Comparison of ENCODE assay signal across 8 mouse cellular contexts in the genomic region with DNA sequence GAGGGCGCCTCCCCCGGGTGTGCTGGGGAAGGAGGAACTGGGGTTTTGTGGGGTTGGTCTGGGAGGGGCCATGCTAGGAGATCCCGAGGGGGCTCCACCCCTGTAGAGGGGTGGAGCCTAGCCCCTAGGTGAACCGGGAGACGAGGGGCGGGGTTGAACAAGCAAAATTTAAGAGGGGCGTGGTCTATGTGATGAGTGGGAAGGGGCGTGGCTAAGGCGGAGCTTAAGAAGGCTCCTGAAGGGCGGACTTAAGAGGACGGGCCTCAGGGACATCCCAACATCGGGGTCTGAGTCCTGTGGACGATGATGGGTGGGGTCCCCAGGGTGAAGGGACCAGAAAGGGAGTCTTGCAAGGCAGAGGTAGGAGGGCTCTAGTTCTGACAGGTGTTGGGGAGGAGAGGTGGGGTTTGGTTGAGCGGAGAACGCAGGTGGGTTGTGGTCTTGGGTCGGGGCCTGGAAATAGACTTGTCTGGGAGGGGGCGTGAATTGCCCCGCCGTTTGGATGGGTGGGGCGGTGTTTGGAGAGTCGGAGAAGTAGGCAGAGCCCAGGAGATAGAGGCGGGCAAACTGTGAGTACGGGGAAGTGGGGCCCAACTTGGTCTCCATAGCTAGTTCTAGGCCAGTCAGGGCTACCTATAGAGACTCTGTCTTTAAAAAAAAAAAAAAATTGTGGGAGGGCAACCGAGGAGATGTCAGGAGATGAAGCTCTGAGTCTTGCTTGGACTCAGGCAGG. TPM values are rescaled to one million over a fixed set of nuclear protein-coding genes. Genes with fewer than 3 reads are reported as not detected.
DNase-seq lines count a peak whose midpoint lies in the region; ATAC-seq lines count a peak whose summit lies in the region.

No protein-coding gene starts in this region.

- DNase-seq in left cerebral cortex, postnatal 4 days: peak; percentile 28
- no peak for DNase-seq in left cerebral cortex, adult 18-20 months (ENCODE audit: low spot score in 2 of 2)
- peak; percentile 45 to 65 for DNase-seq in heart, postnatal 14 days
- DNase-seq in kidney, postnatal 4 days: peak; percentile 88 to 91
- peak; percentile 59 for DNase-seq in mesoderm, embryonic 11.5 days (ENCODE audit: low read depth, low spot score)
- peak; percentile 75 to 82 for DNase-seq in spleen, postnatal 4 days (ENCODE audit: low spot score in 2 of 2)
- DNase-seq in frontal cortex, postnatal 14 days (ENCODE audit: low spot score in 2 of 2): no peak

- H3K4me3 ChIP-seq in embryonic facial prominence, embryonic 12.5 days: peak overlapping the region; percentile 33

- WGBS in embryonic facial prominence, embryonic 12.5 days: 2% methylated on average over 23 of the region's 24 CpGs

- H3K9ac ChIP-seq in embryonic facial prominence, embryonic 12.5 days: no peak overlapping the region

- intact Hi-C loops in left cerebral cortex, postnatal 4 days (cut with DNase I): no loop called here
- intact Hi-C loops in heart, postnatal 14 days (cut with DNase I): no loop called here

- peaks cover 7% of the 10 kb centered on the region; the same call in 1 of the 2 replicates for H3K4me1 ChIP-seq in embryonic facial prominence, embryonic 12.5 days

- no peaks in the 10 kb centered on the region for H3K9me3 ChIP-seq in embryonic facial prominence, embryonic 12.5 days

- H3K4me2 ChIP-seq in embryonic facial prominence, embryonic 12.5 days (replicated peaks): peak overlapping the region; percentile 50

- ATAC-seq in embryonic facial prominence, embryonic 12.5 days (ENCODE audit: insufficient number of reproducible peaks, insufficient read depth, low FRiP score, low TSS enrichment): no peak

- peaks cover 81% of the 10 kb centered on the region for H3K27me3 ChIP-seq in embryonic facial prominence, embryonic 12.5 days

- no peaks in the 10 kb centered on the region for H3K36me3 ChIP-seq in embryonic facial prominence, embryonic 12.5 days

- H3K27ac ChIP-seq in embryonic facial prominence, embryonic 12.5 days: no peak overlapping the region

RNA-seq across cellular contexts. Expression of gene Tmem221, which starts 0.5 kb away (rescaled TPM):
- total RNA-seq in left cerebral cortex, postnatal 4 days (2021): not detected
- total RNA-seq in left cerebral cortex, adult 18-20 months (2021): under 1 TPM; 0.21 to 0.23 TPM
- 0.23 and 1.1 TPM in 2 replicates for polyA plus RNA-seq in embryonic facial prominence, embryonic 12.5 days (2016; fragmentation: Nextera tagmentation; extraction: Ambion mirVana)
- under 1 TPM; 0.17 to 0.22 TPM for total RNA-seq in heart, postnatal 14 days (2021)

RNA-seq across cellular contexts. Expression of gene Nxnl1, which starts 7.3 kb away (rescaled TPM):
- not detected for total RNA-seq in left cerebral cortex, postnatal 4 days (2021)
- total RNA-seq in left cerebral cortex, adult 18-20 months (2021): under 1 TPM in 1 of 2 experiments, not detected in 1; 0.26 TPM
- not detected in 2 replicates for polyA plus RNA-seq in embryonic facial prominence, embryonic 12.5 days (2016; fragmentation: Nextera tagmentation; extraction: Ambion mirVana)
- under 1 TPM; 0.10 to 0.17 TPM for total RNA-seq in heart, postnatal 14 days (2021)

RNA-seq across cellular contexts. Expression of gene Slc27a1, which starts 9.6 kb away (rescaled TPM):
- 10 to 100 TPM; 60.5 to 71.1 TPM for total RNA-seq in left cerebral cortex, postnatal 4 days (2021)
- total RNA-seq in left cerebral cortex, adult 18-20 months (2021): 100 to 1,000 TPM in 1 of 2 experiments, 10 to 100 TPM in 1; 86.2 to 100 TPM
- 48.4 and 48.6 TPM in 2 replicates for polyA plus RNA-seq in embryonic facial prominence, embryonic 12.5 days (2016; fragmentation: Nextera tagmentation; extraction: Ambion mirVana)
- 100 to 1,000 TPM; 127 to 151 TPM for total RNA-seq in heart, postnatal 14 days (2021)

RNA-seq across cellular contexts. Expression of gene Mvb12a, which starts 16.4 kb away (rescaled TPM):
- total RNA-seq in left cerebral cortex, postnatal 4 days (2021): 10 to 100 TPM; 37.4 to 40.7 TPM
- total RNA-seq in left cerebral cortex, adult 18-20 months (2021): 10 to 100 TPM; 35.5 to 36.6 TPM
- 69.0 and 72.6 TPM in 2 replicates for polyA plus RNA-seq in embryonic facial prominence, embryonic 12.5 days (2016; fragmentation: Nextera tagmentation; extraction: Ambion mirVana)
- total RNA-seq in heart, postnatal 14 days (2021): 10 to 100 TPM; 28.8 to 29.7 TPM

RNA-seq across cellular contexts. Expression of gene Bst2, which starts 21.9 kb away (rescaled TPM):
- total RNA-seq in left cerebral cortex, postnatal 4 days (2021): 1 to 10 TPM; 3.0 to 3.5 TPM
- total RNA-seq in left cerebral cortex, adult 18-20 months (2021): 1 to 10 TPM; 4.7 to 6.9 TPM
- 11.2 and 12.8 TPM in 2 replicates for polyA plus RNA-seq in embryonic facial prominence, embryonic 12.5 days (2016; fragmentation: Nextera tagmentation; extraction: Ambion mirVana)
- total RNA-seq in heart, postnatal 14 days (2021): 10 to 100 TPM; 12.3 to 16.5 TPM

Comparison
In these comparisons a context has a peak if more than half of its experiments do, and no peak if none do; other contexts are left out.
1. DNase-seq: peak in left cerebral cortex, postnatal 4 days (single experiment), heart, postnatal 14 days (2 of 2), kidney, postnatal 4 days (2 of 2), mesoderm, embryonic 11.5 days (single experiment) and spleen, postnatal 4 days (2 of 2); none in left cerebral cortex, adult 18-20 months (0 of 2) and frontal cortex, postnatal 14 days (0 of 2).